Mouse (Mus musculus): ENCODE results near the gene Dgat2l6.

Dgat2l6 gene

GRCm38 (mm10) chrX:100524471-100524870 is at the start of gene Dgat2l6:
Gene Dgat2l6 (plus strand): TSS chrX:100524838.
- ATAC-seq (ENCODE audit: low TSS enrichment) = no peak

DNA sequence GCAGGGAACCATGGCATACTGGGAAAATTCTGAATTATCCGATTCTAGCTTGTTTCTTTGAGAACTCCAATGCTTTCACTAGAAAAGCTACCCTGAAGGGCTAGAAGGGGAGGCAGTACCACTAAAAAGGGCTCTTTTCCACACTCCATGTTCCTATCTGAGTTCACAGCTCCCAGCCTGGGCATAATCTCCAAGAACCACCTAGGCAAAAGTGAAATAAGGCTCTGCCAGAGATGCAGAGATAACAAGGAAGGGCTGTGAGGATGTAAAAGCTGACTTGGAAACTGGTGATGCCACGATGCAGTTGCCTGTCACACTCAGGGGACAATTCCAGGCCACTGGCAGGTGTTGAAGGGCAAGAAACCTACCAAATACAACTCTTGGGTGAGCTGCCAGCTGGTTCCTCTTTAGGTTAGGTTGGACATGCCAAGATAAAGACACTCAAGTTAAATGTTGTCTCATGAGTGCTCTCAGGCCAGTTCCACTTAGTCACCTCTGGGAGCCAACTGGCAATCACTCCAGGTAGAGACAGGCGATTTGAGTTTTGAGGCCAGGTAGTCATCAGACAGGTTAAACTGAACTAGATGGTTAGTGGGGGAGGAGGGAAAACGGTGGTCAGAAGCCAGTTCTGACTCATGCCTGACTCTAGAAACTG is 48.9 kb upstream of the Dgat2l6 start:
- no peak for ATAC-seq (ENCODE audit: low TSS enrichment)

DNA sequence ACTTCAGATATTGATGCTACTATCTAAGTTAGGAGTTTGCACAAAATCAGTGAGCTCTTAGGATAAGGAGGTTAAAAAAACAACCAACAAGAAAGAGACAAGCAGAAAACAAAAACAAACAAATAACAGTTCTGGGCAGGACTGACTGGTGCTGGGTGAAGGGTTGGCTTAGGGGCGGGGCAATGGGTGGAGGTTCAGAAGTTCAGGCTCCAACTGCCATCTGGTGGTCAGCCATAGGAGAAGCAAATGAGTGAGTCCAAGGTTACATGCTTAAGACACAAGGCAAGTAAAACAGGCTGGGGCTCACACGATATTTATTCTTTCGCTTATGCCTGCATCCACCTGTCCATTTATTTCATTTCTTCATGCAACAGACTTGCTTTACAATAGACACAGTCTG is 44.3 kb upstream of the Dgat2l6 start:
- ATAC-seq (ENCODE audit: low TSS enrichment) = peak; percentile 91

GRCm38 (mm10) chrX:100493500-100494067 is 31.1 kb upstream of the Dgat2l6 start:
- ATAC-seq (ENCODE audit: low TSS enrichment) = no peak

GRCm38 (mm10) chrX:100494068-100494978 is 30.3 kb upstream of the Dgat2l6 start, which contains the start of gene Igbp1:
Gene Igbp1 (plus strand): TSS chrX:100494291.
- peak; percentile 100 for ATAC-seq (ENCODE audit: low TSS enrichment)

DNA sequence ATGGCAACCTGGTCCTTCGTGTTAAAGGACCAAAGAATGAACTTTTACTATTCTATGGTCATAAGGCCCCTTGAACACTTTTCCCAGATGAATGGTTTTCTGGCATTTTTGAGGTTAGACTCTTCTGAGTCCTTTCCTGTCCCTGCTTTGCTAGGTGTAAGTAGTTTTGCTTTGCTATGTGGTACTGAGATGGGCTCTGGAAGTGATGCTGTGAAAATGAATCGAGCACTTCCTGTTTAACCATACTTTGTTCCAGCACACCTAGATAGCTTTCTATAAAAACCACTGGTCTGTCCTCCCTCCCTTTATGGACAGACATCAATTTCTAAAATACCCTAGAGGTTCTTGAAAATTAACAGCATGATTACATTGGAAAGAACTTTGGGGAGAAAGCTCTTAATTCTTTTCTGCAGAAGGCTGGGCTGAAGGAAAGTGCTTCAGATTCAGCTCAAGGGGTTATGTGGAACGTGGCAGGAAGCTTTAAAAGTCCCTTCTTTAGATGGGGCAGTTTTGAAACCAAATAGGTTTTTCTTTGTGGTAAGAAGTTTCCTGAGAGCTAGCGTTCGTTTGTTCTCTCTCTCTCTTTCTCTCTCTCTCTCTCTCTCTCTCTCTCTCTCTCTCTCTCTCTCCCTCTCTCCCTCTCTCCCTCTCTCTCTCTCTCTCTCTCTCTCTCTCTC is 20.3 kb upstream of the Dgat2l6 start:
- no peak for ATAC-seq (ENCODE audit: low TSS enrichment)

GRCm38 (mm10) chrX:100508164-100508563 is 16.5 kb upstream of the Dgat2l6 start:
- ATAC-seq (ENCODE audit: low TSS enrichment) = no peak

GRCm38 (mm10) chrX:100509921-100510320 is 14.7 kb upstream of the Dgat2l6 start:
- ATAC-seq (ENCODE audit: low TSS enrichment) = no peak

DNA sequence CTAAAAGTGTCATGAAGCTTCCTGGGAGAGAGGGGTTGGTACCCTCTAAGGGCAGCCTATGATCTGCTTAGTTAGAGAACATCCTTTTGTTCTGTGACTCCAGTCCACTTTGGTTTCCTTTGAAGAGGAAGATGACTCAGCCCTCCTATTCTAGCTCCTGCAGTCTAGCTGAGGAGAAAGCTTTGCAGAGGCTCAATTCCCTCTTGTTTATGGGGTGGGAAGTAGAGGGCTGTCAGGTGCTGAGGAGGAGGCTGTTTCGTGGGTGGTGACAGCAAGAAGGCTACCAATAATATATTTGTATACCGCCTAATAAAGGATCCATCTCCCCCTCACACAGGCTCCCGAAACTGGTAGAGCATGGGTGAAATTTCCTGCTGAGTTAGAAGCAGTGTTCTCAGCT is 8.0 kb upstream of the Dgat2l6 start:
- ATAC-seq (ENCODE audit: low TSS enrichment) = peak; percentile 63

DNA sequence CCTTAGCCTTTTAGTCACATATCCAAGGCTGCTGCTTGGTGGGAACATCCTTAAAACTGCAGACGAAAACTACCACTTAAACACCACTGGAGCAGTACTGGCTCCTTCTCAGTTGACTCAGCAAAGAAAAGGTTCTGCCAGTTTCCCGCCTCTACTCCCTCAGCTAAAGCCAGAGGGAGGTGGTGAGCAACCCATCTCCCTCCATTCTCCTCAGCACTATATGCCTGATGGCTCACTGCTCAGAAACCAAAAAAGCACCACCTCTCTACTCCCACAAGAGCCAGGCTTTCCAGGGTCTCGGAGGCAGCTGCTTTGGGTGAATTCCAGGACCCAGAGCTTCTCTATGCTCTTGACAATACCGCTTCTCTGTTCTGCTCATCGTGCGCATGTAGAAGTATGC is 7.0 kb upstream of the Dgat2l6 start:
- ATAC-seq (ENCODE audit: low TSS enrichment) = peak; percentile 94

- no peak for ATAC-seq (ENCODE audit: low TSS enrichment)
Observed at GRCm38 (mm10) chrX:100518532-100518931, 6.1 kb upstream of the Dgat2l6 start.

DNA sequence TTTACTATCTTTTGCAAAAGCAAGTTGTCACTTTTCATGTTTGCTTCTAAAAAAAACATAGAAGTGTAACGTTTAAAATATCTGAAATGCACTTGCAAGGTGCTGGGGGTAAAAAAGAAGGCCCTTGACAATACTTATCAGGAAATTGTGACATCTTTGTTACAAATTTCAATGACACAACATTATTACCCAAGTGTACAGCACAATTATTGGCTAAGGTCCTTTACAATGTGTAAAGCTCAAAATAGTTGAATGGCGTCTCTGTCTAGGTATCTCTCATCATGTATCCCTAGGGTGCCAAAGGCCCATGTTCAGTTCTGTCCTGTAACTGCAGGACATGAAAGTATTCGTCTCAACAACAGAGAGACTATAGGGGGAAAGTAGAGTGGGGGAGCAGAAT is 31.4 kb downstream of the Dgat2l6 start:
- no peak for ATAC-seq (ENCODE audit: low TSS enrichment)

GRCm38 (mm10) chrX:100565696-100566095 is 41.1 kb downstream of the Dgat2l6 start:
- peak; percentile 98 for ATAC-seq (ENCODE audit: low TSS enrichment)

GRCm38 (mm10) chrX:100571951-100572350 is 47.3 kb downstream of the Dgat2l6 start, which contains the start of gene Awat1:
Gene Awat1 (plus strand): TSS chrX:100572251.
- no peak for ATAC-seq (ENCODE audit: low TSS enrichment)

DNA sequence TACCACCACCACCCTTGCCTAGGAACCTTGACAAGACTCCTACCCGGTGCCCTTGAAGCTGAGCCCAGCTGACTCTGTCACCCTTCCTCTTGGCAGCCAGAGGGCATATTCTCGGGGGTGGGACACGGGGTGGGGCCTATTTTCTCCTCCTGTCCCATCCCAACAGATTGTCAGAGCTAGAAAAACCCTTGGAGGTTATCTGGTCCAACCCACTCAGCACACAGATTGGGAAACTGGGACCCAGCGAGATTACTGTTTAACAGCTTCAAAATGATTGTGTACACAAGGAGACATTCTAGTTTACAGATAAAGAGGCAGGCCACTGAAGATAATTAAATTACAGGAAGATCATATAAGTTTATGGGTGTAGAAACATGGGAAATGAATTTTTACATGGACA is 70.2 kb downstream of the Dgat2l6 start, which contains the start of gene P2ry4:
Gene P2ry4, minus strand, starts transcription at position 79 of the 400 bp plus-strand sequence.
- no peak for ATAC-seq (ENCODE audit: low TSS enrichment)

Data from frontal cortex, adult (tissue).